Mouse (Mus musculus) C2C12 (cell line): ENCODE measurements around the gene Abca7.

Source experiments
- CTCF ChIP-seq: IDR thresholded peaks from one replicate; pipeline ENCODE4 v1.5.1; 2011; ENCODE audit not compliant: control insufficient read depth, insufficient read depth, insufficient read length
- MAX ChIP-seq: IDR thresholded peaks from one replicate; pipeline ENCODE4 v1.6.1; 2011; ENCODE audit warnings: mild to moderate bottlenecking, control low read depth

GRCm38 (mm10) chr10:80039559-80039979 lies 43.3 kb downstream of the Abca7 start, which contains the start of gene Polr2e:
- TF ChIP-seq CTCF (no peak), MAX (peak; percentile 100)
